Mouse (Mus musculus) stomach, postnatal 0 days (tissue): ENCODE results near the gene Pip5k1b.

Experiments used
- CTCF ChIP-seq: IDR thresholded peaks from 2 replicates; pipeline ENCODE4 v1.5.1; 2016; ENCODE audit warnings: antibody characterized with exemption, low read depth, mild to moderate bottlenecking, moderate library complexity
- EP300 ChIP-seq: optimal IDR thresholded peaks from 2 replicates; pipeline ENCODE3; 2016; ENCODE audit warnings: antibody characterized with exemption

- TF ChIP-seq CTCF, result no peak
- no peak for TF ChIP-seq EP300
These were observed 87.1 kb downstream of the Pip5k1b start for GRCm38 (mm10) chr19:24468616-24469015.
